Mouse (Mus musculus) layer of hippocampus, adult 18-20 months (tissue): ENCODE data around the gene Nup188. TPM values are rescaled to one million over a fixed set of nuclear protein-coding genes. Genes with fewer than 3 reads are reported as not detected.
A peak's percentile ranks its signal among the peaks of the same experiment; 100 is the strongest.

Experiments
- DNase-seq, 2 experiments: peaks; one replicate each; pipeline ENCODE4 v3.0.0; 2022; ENCODE audit warnings: low spot score in 2 of 2
- long read RNA-seq: library from polyadenylated mRNA; stranded (forward); transcript quantifications from one replicate; pipeline ENCODE4 v2.0.0, GENCODE M21; 2021
- total RNA-seq, 2 experiments: library from RNA; stranded (reverse); gene quantifications; 2 replicates each; pipeline ENCODE4 v1.2.3; 2021

Nup188 gene
- total RNA-seq: 10 to 100 TPM; 19.5 to 21.9 TPM
- long read RNA-seq, full-length matches to known transcripts: 14 of 30 reads
- long read RNA-seq, partial matches to known transcripts: 6 of 30 reads
- long read RNA-seq, other reads (novel, unspliced or antisense): 10 of 30 reads

DNA sequence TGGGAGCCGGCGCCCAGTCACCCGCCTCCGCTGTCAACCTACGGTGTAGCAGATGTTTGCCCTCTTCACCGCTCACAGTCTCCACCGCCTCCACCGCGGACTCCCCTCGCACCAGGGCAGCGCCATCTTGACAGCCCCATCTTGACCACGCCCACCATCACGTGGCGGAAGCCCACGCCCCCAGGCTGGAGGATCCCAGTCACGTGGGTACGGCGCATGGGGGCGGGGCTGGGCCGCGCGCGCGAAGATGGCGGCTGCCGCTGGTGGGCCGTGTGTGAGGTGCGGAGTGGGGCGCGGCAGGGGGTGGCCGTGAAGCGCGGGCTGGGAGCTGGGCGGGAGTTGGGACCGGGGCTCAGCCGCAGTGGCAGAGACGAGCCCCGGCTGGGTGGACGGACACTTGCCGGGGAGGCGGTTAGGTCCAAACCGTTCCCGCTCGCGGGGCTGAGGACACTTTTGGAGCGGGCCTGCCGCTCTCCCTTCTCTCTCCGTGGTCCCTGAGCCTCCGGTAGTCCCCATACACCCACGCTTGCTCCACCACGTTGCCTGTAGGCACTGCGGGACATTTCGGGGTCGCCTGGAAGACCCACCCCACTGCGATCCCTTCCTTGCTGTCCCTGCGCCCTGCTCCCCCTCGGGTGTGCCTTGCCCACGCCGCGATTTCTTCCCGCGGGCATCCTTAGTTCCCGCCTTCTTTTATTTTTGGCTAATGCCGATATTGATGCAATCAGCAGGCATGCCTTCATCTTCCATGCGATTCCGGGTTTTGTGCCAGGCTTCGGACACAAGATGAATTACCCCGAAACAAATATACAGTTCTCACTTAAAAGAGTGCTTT lies at the start of gene Nup188, which contains the start of gene Dolk:
Gene Nup188, plus strand, starts transcription at position 206 of the 835 bp plus-strand sequence.
Gene Dolk, minus strand, starts transcription at position 143 of the 835 bp plus-strand sequence.
- DNase-seq: peak; percentile 93 to 96

DNA sequence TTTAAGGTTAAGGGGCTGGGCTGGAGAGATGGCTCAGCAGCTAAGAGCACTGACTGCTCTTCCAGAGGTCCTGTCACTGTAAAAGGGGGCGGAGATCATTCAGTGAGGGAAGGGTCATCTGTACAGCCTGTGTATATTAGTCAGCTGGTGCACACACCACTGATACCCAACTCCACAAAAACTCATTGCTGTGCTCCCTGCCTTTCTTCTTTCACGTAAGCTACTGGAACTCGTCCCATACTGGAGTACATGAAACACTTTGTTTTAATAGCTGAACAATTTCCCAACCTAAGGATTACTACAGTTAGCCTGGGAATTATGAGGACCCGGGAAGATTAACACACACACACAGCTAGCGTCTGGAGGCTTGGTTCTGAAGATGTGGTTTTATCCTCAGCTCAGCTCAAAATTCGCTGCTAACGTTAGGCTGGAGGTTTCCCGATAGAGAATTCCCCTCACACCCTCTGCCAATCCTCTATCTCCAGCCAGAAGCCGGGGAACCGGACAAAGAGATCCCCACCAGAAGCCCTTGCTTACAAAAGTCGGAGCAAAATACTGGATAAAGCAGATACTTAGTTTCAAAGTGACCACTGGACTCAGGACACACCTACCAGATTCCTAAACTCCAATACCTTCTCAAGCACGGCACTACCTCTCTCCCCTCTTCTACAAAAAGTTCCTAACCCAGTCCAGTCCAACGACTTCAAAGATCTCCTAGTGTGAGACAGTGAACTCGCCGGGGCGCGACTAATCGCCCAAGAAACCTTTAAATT lies 49.6 kb upstream of the Nup188 start:
- DNase-seq: no peak

DNA sequence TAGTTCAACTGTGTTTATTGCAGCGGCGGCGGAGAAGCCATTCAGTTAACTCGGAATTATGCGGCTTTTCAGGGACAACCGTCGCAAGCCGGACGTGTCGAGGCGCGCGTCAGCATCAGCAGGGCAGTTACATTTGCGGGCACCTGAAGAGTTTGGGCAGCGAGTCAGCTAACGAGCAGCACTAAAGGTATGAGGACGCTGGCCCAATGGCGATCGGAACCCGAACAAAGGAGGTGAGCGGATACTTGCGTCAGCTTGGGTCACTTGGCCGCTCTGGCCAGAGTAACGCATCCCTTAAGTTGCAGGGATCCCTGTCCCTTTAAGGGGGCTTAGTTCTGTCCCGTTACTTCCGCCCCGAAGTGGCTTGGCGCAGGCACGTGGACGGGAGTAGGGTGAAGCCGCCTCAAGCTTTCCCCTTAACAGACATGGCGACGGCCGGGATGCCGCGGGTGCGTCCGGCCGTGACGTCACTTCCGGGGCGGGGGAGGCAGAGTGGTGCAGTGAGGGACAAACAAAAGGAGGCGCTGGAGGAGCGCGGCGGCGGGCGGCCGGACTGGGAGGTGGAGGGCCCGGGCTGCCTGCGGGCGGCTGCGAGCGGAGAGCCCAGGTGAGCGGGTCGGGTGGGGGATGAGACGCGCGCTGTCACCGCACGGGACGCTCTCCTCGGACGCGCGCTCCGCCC lies 48.9 kb upstream of the Nup188 start, which contains the start of gene Lrrc8a:
Gene Lrrc8a, plus strand, starts transcription at position 517 of the 682 bp plus-strand sequence.
- DNase-seq: peak; percentile 99

DNA sequence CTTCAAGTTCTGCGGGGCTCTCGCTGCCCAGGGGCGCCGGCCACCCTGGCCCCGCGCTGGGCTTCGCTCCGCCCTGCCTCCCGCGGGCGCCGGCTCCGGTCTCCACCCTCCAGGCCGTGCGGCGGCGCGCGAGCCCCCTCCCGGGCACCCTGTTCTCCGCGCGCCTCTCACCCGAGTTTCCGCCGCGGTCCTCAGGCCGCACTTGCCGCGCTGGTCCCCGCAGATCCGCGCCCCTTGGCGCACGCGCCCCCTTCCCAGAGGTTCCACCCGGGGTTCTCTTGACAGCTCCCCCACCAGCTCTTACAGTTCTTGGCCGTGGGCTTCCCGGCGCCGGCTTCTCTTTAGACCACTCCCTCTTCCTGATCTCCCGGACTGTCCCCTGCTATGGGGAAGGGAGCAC lies 48.3 kb upstream of the Nup188 start:
- DNase-seq: peak; percentile 50 to 69

DNA sequence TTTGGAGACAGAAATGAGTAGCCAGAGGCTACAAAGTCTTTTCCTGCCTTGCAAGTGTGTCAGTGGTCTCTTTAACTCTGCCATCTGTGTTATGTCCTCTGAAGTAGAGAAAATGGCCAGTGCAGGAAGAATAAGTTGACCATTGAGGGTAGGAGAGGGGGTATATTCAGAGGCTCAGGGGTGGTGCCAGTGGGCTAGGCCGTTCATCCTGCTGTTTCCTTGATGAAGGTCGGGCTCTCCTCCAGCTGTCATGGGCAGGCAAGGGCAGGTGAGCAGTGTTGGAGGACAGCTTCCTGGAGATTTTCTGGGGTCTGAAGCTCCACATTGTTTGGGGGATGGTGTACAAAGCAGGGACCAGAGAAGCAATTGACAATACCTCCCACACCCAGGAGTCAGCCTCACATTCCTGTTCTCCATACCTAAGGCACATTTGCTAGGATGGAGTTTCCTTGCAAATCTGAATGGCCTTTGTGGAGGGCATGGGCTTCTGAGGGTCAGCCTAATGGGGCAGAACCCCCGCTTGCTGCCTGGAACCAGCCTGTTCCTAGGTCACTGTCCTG lies 47.2 kb upstream of the Nup188 start:
- DNase-seq: no peak

DNA sequence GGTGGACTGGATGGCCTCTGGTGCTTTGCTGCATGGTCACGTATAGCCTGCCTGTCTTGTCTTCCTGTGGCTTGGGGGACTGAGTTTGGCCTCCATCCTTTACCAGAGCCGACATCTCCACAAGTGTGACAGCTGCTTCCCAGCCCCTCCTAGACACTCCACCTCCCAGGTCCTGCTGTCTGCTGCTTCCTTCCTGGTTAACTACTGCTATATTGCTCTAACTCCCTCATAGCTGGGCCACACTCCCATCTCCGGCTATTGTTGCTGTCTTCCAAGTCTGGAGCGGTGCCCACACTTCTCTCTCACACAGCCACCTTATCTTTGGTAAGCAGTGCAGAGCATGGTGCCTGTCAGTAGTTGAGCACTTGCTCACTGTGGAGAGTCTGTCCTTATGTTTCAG lies 46.4 kb upstream of the Nup188 start:
- DNase-seq: no peak

DNA sequence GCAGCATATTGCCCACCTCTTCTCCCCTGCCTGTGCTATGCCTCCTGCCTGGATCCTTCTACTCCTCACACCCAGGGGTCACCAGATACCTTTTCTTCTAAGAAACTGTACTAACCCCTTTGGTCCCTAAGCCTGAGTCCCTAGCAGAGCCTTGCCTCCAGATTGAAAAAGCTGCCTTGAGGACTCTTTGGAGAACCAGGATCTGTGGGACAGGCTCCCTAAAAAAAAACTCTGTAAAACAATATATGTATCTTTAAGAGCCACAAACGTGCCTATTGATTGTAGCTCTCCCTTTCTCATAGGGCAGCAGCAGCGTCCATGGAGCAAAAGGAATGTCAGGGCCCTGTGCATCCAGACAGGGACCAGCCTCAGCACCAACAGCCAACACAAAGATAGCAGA lies 45.9 kb upstream of the Nup188 start, which contains the start of gene Gm28035:
Gene Gm28035, plus strand, starts transcription at position 301 of the 400 bp plus-strand sequence.
- DNase-seq: no peak

DNA sequence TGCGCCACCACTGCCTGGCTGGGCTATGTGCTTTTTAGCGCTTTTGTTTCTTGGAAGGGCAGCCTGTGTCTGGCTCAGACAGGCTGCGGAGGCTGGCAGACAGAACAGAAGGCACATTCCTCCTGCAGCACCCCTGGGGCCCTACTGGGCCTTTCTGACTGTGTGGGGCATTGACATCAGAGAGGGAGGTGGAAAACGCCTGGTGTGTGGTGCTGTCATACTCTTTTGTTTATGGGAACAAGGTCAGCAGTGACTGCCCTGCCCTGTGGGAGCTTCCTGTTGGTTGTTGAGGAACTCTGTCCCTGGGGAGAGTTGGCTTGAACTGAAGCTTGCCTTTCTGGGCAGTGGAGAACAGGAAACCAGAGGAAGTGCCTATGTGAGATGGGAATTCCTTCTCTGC lies 43.7 kb upstream of the Nup188 start:
- peak in 1 of 2 experiments; percentile 43 for DNase-seq

DNA sequence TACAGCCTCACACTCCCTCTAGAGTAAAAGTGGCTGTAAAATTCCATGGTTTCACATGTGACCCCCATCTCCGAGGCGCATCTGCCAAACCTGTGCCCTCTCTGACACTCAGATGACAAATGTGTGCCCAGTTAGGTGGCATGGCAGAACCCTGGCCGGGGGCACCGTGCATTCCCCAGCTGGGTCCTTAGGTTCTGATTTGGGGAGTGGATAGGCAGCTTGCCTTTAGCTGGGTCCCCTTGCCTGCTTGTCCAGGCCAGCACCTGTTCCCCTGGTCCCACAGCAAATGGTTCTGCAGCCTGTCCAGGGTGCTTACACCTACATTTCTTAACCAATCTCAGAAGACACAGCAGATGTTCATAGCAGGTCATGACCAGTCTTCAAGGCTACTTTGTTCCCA lies 42.8 kb upstream of the Nup188 start:
- no peak for DNase-seq

DNA sequence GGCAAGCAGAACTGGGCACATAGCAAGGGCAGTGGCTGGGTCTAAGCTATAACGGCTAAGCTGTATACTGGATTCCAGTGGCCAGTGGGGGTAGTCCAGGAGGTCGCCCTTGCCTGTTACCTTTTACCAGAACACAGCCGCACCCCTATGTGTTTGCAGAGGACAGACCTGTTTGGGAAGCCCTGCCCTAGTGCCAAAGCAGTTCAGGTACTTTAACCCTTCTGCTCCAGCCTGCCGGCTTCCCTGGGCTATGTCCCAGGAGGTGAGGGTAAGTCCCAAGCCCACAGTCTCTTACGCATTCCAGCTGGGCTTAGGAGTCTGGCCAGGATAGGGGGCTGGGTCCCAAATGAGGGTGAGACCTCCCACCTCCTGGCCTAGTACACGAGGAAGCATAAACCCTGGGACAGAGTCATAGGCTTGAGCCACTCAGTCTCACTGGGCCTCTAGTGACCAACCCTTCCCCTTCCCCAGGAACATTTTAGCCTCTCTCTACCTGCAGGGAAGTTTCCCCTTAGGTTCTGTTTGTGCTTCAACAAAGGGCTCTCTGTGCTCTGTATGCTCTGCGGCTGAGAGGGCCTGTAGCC lies 41.5 kb upstream of the Nup188 start:
- DNase-seq: no peak

DNA sequence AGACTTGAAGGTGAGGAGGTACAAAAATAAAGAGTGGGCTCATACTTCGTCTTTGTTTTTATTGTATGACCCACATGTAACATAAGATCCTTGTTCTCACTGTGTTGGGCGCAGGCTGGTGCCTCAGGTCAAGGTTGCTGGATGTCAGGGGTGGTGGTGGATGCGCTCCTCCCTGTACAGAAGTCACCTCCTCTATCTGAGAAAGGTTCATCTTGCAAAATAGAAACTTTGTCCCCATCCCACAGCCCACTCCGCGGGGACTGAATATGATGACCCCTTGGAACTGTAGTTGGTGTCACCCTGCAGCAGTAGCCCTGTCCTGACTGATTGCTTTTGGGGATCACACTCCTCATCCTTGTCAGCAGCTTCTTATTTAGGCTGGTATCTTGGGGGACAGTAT lies 39.2 kb upstream of the Nup188 start:
- no peak for DNase-seq

DNA sequence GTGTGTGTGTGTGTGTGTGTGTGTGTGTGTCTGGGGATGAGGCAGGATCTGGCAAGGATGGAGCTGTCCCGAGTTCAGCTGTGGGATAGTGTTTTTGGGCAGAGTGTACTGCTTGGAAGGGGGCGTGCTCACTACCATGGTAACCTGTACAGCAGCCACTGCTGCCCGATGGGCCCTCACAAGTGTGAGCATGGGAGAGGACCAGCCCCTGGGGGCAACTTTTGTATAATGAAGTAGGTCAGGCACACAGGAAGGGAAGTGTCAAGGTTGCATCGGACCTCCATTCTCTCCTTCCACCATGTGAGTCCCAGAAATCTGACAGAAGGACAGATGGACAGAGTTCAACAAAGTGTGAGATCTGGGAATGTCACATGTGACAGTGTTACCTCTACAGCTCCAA lies 38.5 kb upstream of the Nup188 start:
- no peak for DNase-seq

DNA sequence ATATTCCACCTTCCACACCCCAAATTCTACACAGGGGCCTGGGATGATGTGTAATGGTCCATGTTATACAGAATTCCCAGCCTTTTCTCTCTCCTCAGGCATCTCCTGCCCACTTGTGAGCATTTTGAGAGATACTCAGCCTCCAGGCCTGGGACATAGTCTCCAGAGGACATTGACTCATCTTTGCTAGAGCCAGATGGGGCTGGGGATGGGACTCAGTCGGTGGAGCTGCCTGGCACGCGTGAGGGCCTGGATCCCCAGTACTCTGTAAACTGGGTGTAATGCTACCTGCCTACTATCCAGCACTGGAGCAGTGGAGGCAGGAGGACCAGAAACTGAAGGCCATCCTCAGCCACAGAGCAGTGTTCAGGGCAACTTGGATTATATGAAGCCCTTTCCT lies 37.0 kb upstream of the Nup188 start:
- no peak for DNase-seq

DNA sequence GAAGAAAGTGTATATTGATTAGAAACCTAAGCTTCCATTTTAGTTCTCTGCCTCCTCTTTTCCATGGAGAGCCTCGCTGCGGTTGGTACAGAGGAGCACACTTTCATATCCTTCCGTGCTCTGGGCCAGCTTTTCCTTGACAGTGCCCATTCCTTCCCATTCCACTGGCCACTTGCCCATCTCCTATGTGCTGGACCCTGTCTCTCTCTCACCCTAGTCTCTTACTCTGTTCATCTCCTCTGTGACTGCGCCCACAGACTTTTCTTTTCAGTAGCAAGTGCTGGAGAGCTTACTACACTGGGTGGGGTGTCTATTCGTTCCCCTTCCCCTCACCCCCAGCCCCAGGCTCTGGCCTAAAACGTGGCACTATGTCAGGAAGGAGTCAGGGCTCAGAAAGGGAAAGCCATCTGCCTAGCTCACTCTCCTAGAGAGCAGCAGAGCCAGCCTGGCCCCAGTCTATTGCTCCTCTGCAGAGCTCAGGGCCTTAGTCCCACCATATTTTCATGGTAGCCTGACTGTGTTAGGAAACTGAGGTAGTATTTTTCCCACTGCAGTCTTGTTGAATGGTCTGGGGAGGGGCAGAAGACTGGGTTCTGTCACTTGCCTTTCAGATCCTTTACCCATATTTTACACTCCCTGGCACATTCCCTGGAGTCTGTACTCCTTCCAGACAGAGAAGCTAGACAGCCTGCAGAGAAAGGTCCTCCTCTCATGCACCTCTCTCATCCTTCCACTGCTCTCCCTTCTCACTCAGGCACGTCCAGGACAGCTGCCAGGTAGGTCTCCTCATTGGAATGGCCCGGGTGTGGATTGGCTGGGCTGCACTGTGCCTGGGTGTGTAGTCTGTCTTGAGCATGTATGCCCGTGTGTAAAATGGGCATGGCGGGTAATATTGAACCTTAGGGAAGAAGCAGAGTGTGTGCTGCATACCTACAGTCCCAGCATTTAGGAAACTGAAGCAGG lies 35.8 kb upstream of the Nup188 start:
- DNase-seq: no peak

DNA sequence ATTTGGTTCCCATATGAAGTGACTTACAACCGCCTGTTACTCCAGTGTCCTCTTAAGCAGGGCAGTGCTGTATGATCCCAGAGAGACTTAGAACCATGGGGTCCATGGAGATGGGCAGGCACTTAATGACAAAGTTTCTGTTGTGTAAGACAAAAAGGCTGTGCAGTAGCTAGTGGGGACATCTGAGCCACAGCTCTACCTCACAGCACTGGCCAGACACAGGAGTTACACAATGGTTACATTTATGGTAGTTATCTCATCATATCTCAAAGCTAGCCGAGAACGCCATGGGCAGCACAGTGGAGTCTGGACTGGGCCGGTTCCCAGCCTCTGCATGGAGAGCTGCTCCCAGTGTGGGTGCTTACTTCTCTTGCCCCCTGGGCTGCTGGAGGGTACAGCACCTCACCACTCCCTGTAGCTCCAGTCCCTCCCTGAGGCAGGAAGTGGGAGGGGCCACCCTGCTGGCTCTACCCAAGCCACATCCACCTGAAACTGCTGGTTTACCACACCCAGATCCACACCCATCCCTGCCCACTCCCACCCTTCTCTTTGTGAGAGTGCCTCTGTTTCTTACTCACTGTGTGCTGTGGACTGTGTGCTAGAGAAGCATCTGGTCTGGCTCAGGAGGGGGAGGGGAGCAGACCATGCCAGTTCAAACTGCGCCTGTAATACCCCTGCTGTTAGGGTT lies 34.6 kb upstream of the Nup188 start:
- DNase-seq: no peak

DNA sequence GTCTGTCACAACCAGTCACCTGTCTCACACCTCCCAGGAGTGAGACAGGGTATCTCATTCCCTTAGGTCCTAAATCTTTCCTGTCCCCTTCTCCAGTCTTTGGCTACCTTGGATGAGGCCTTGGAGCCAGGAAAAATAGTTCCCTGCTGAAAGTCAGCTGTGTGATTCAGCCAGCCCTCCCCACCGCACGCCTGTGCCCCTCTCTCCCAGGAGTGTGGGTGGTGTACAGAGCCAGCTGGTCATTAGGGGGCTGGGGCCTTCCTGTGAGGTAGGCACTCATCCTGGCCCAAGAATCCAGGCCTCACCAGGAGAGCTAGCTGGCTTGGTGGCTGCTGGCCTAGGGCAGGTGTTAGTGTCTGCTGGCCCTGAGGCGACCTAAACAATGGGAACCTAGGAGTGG lies 33.7 kb upstream of the Nup188 start:
- no peak for DNase-seq

DNA sequence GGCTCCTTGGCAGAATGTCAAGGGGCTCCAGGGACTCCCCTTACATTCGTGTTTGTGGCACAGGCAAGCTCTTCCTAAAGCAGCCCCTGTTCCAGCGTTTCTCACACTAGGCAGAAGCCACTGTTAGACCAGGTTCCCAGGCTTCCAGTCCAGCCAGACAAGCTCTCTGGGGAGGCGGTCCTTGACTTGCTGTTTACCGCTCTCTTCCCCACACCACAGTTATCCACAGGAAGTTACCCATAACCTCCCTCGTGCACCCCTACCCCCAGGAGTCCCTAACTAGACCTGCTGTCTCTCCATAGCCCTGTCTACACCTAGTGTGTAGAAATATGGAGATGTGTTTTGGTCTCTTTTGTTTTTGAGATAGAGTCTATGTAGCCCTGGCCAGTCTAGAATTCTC lies 32.4 kb upstream of the Nup188 start:
- DNase-seq: no peak

DNA sequence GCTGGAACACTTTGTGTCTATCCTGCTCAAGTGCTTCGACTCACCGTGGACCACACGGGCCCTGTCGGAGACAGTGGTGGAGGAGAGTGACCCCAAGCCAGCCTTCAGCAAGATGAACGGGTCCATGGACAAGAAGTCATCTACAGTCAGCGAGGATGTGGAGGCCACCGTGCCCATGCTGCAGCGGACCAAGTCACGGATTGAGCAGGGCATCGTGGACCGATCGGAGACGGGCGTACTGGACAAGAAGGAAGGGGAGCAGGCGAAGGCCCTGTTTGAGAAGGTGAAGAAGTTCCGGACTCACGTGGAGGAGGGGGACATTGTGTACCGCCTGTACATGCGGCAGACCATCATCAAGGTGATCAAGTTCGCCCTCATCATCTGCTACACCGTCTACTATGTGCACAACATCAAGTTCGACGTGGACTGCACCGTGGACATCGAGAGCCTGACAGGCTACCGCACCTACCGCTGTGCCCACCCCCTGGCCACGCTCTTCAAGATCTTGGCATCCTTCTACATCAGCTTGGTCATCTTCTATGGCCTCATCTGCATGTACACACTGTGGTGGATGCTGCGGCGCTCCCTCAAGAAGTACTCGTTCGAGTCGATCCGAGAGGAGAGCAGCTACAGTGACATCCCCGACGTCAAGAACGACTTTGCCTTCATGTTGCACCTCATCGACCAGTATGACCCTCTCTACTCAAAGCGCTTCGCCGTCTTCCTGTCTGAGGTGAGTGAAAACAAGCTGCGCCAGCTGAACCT lies 30.4 kb upstream of the Nup188 start:
- DNase-seq: no peak
